Mouse (Mus musculus) hindbrain, embryonic 15.5 days (tissue): ENCODE data around the gene 1700061G19Rik. TPM values are rescaled to one million over a fixed set of nuclear protein-coding genes. Genes with fewer than 3 reads are reported as not detected.
A peak's percentile ranks its signal among the peaks of the same experiment; 100 is the strongest.
"Not testable (repeated sequence)": the region's sequence is repeated elsewhere in the genome, so short reads cannot be mapped to it uniquely, and the experiment has no call there.

Experiments used
- ATAC-seq: fragments of 200-750 bp; cut with Nextera tagmentation; 2 replicates; pipeline ENCODE4 v1.8.0; 2017; ENCODE audit warnings: low read depth, moderate number of reproducible peaks, moderate TSS enrichment; ENCODE audit not compliant: low FRiP score
- H3K27ac ChIP-seq: fragments of 300-500 bp; sonication (generic); replicated peaks from 2 replicates; pipeline ENCODE4 v1.5.1; 2015; ENCODE audit warnings: mild to moderate bottlenecking, inconsistent platforms
- H3K27me3 ChIP-seq: fragments of 300-500 bp; sonication (generic); 2 replicates; pipeline ENCODE4 v1.6.1; 2015; ENCODE audit warnings: control low read depth, inconsistent platforms
- H3K36me3 ChIP-seq: fragments of 300-500 bp; sonication (generic); 2 replicates; pipeline ENCODE4 v1.6.1; 2015; ENCODE audit warnings: control low read depth, inconsistent platforms
- H3K4me1 ChIP-seq: fragments of 300-500 bp; sonication (generic); replicated peaks from 2 replicates; pipeline ENCODE4 v1.6.1; 2015; ENCODE audit warnings: control low read depth, inconsistent platforms
- H3K4me2 ChIP-seq: fragments of 300-500 bp; sonication (generic); 2 replicates; pipeline ENCODE4 v1.6.1; 2015; ENCODE audit warnings: moderate library complexity, mild to moderate bottlenecking, inconsistent platforms
- H3K4me3 ChIP-seq: fragments of 300-500 bp; sonication (generic); 2 replicates; pipeline ENCODE4 v1.5.1; 2015; ENCODE audit warnings: mild to moderate bottlenecking, inconsistent platforms
- H3K9ac ChIP-seq: fragments of 300-500 bp; sonication (generic); 2 replicates; pipeline ENCODE4 v1.6.1; 2015; ENCODE audit warnings: inconsistent platforms
- H3K9me3 ChIP-seq: fragments of 300-500 bp; sonication (generic); 2 replicates; pipeline ENCODE4 v1.6.1; 2016; ENCODE audit warnings: control low read depth, inconsistent platforms
- WGBS: fragments of 180-500 bp; shearing (Covaris S2); methylation state at CpG from one replicate; pipeline ENCODE4 v1.1.7; 2015; 5-methylcytosine and 5-hydroxymethylcytosine counted together
- polyA plus RNA-seq: library from polyadenylated mRNA; unstranded; fragments of >200 nt; fragmentation: Nextera tagmentation; extraction: Ambion mirVana; gene quantifications from 2 replicates; pipeline ENCODE4 v1.2.1, GENCODE M21; 2015

Gene 1700061G19Rik
- polyA plus RNA-seq, 1 experiment from 2014 or later: 0.61 TPM

GRCm38 (mm10) chr17:56902698-56903097, 27.4 kb downstream of the 1700061G19Rik start:
- Histone ChIP-seq H3K27me3 (no peaks in the 10 kb centered on the region), H3K36me3 (peaks cover 36% of the 10 kb centered on the region), H3K9me3 (no peaks in the 10 kb centered on the region), H3K4me3 (no peak overlapping the region), H3K9ac (no peak overlapping the region), H3K27ac (no peak overlapping the region), H3K4me1 (0 out of 2 replicates have a peak, but pooled peaks cover 1% of the 10 kb centered on the region), H3K4me2 (no peak overlapping the region)
- no peak for ATAC-seq
- WGBS: 70% methylated on average over 5 of the region's 5 CpGs

- Histone ChIP-seq H3K9ac (no peak overlapping the region), H3K27me3 (no peaks in the 10 kb centered on the region), H3K4me1 (0 out of 2 replicates have a peak, but pooled peaks cover 6% of the 10 kb centered on the region), H3K4me3 (no peak overlapping the region), H3K36me3 (peaks cover 29% of the 10 kb centered on the region), H3K27ac (no peak overlapping the region), H3K9me3 (no peaks in the 10 kb centered on the region), H3K4me2 (no peak overlapping the region)
- 92% methylated on average over 3 of the region's 3 CpGs for WGBS
- ATAC-seq: no peak
Observed at GRCm38 (mm10) chr17:56906166-56906565, 30.9 kb downstream of the 1700061G19Rik start.

GRCm38 (mm10) chr17:56907096-56907495, 31.8 kb downstream of the 1700061G19Rik start:
- Histone ChIP-seq H3K9me3 (no peaks in the 10 kb centered on the region), H3K4me3 (no peak overlapping the region), H3K27me3 (no peaks in the 10 kb centered on the region), H3K9ac (no peak overlapping the region), H3K4me1 (0 out of 2 replicates have a peak, but pooled peaks cover 6% of the 10 kb centered on the region), H3K27ac (no peak overlapping the region), H3K4me2 (no peak overlapping the region), H3K36me3 (peaks cover 30% of the 10 kb centered on the region)
- 91% methylated on average over 5 of the region's 5 CpGs for WGBS
- ATAC-seq: no peak

GRCm38 (mm10) chr17:56907887-56908286, 32.6 kb downstream of the 1700061G19Rik start:
- peaks cover 34% of the 10 kb centered on the region for H3K36me3 ChIP-seq
- 0 out of 2 replicates have a peak overlapping the region, but pooled peaks have one; percentile 8 for H3K27ac ChIP-seq

GRCm38 (mm10) chr17:56909764-56910163, 34.5 kb downstream of the 1700061G19Rik start:
- H3K4me2 ChIP-seq, ATAC-seq, H3K27ac ChIP-seq, H3K4me3 ChIP-seq, H3K9ac ChIP-seq, H3K9me3 ChIP-seq, H3K27me3 ChIP-seq, H3K4me1 ChIP-seq: not testable (repeated sequence)
- WGBS: 89% methylated on average over 2 of the region's 2 CpGs
- H3K36me3 ChIP-seq: peaks cover 42% of the 10 kb centered on the region

More at GRCm38 (mm10) chr17:56907887-56908286, 32.6 kb downstream of the 1700061G19Rik start:
- H3K4me3 ChIP-seq: no peak overlapping the region
- H3K4me2 ChIP-seq: no peak overlapping the region
- 82% methylated on average over 9 of the region's 9 CpGs for WGBS
- H3K27me3 ChIP-seq: no peaks in the 10 kb centered on the region
- 0 out of 2 replicates have a peak, but pooled peaks cover 6% of the 10 kb centered on the region for H3K4me1 ChIP-seq
- no peak overlapping the region for H3K9ac ChIP-seq
- H3K9me3 ChIP-seq: no peaks in the 10 kb centered on the region
- no peak for ATAC-seq

- H3K4me2 ChIP-seq: no peak overlapping the region
- H3K27ac ChIP-seq: no peak overlapping the region
- 94% methylated on average over 3 of the region's 3 CpGs for WGBS
- H3K4me1 ChIP-seq: 0 out of 2 replicates have a peak, but pooled peaks cover 2% of the 10 kb centered on the region
- no peak overlapping the region for H3K9ac ChIP-seq
- peaks cover 43% of the 10 kb centered on the region for H3K36me3 ChIP-seq
- no peak overlapping the region for H3K4me3 ChIP-seq
- no peaks in the 10 kb centered on the region for H3K9me3 ChIP-seq
- H3K27me3 ChIP-seq: no peaks in the 10 kb centered on the region
- ATAC-seq: no peak
Observed at GRCm38 (mm10) chr17:56913023-56913422, 37.7 kb downstream of the 1700061G19Rik start.

GRCm38 (mm10) chr17:56913444-56913843, 38.2 kb downstream of the 1700061G19Rik start:
- Histone ChIP-seq H3K4me3 (no peak overlapping the region), H3K4me1 (no peaks in the 10 kb centered on the region), H3K27ac (no peak overlapping the region), H3K9me3 (no peaks in the 10 kb centered on the region), H3K9ac (no peak overlapping the region), H3K36me3 (peaks cover 43% of the 10 kb centered on the region), H3K27me3 (no peaks in the 10 kb centered on the region), H3K4me2 (no peak overlapping the region)
- no peak for ATAC-seq

GRCm38 (mm10) chr17:56917166-56917565, 41.9 kb downstream of the 1700061G19Rik start:
- no peaks in the 10 kb centered on the region for H3K27me3 ChIP-seq
- no peak overlapping the region for H3K4me3 ChIP-seq
- ATAC-seq: no peak
- H3K27ac ChIP-seq: no peak overlapping the region
- no peak overlapping the region for H3K9ac ChIP-seq
- no peaks in the 10 kb centered on the region for H3K9me3 ChIP-seq
- no peaks in the 10 kb centered on the region for H3K4me1 ChIP-seq
- H3K4me2 ChIP-seq: no peak overlapping the region
- peaks cover 47% of the 10 kb centered on the region for H3K36me3 ChIP-seq
- WGBS: 96% methylated on average over 2 of the region's 2 CpGs

- no peak for ATAC-seq
- H3K9ac ChIP-seq: no peak overlapping the region
- 87% methylated on average over 3 of the region's 3 CpGs for WGBS
- no peak overlapping the region for H3K27ac ChIP-seq
- no peaks in the 10 kb centered on the region for H3K4me1 ChIP-seq
- H3K27me3 ChIP-seq: no peaks in the 10 kb centered on the region
- peaks cover 49% of the 10 kb centered on the region for H3K36me3 ChIP-seq
- no peaks in the 10 kb centered on the region for H3K9me3 ChIP-seq
- H3K4me2 ChIP-seq: no peak overlapping the region
- no peak overlapping the region for H3K4me3 ChIP-seq
Observed at GRCm38 (mm10) chr17:56919725-56920124, 44.4 kb downstream of the 1700061G19Rik start.

- Histone ChIP-seq H3K27ac (no peak overlapping the region), H3K4me2 (no peak overlapping the region), H3K4me3 (no peak overlapping the region), H3K36me3 (peaks cover 30% of the 10 kb centered on the region), H3K4me1 (peaks cover under 1% of the 10 kb centered on the region; the same call in 1 of the 2 replicates), H3K27me3 (no peaks in the 10 kb centered on the region), H3K9me3 (no peaks in the 10 kb centered on the region), H3K9ac (no peak overlapping the region)
- ATAC-seq: no peak
- WGBS: 91% methylated on average over 2 of the region's 2 CpGs
Observed at GRCm38 (mm10) chr17:56925998-56926397, 50.7 kb downstream of the 1700061G19Rik start.

- Histone ChIP-seq H3K9me3 (no peaks in the 10 kb centered on the region), H3K4me3 (no peak overlapping the region), H3K36me3 (peaks cover 17% of the 10 kb centered on the region), H3K4me1 (peaks cover 30% of the 10 kb centered on the region), H3K4me2 (no peak overlapping the region), H3K9ac (no peak overlapping the region), H3K27ac (no peak overlapping the region), H3K27me3 (no peaks in the 10 kb centered on the region)
- no peak for ATAC-seq
Observed at GRCm38 (mm10) chr17:56929101-56929500, 53.8 kb downstream of the 1700061G19Rik start.

- Histone ChIP-seq H3K9me3 (no peaks in the 10 kb centered on the region), H3K9ac (no peak overlapping the region), H3K36me3 (peaks cover 13% of the 10 kb centered on the region), H3K27me3 (no peaks in the 10 kb centered on the region), H3K4me3 (no peak overlapping the region), H3K4me2 (no peak overlapping the region), H3K27ac (no peak overlapping the region), H3K4me1 (peaks cover 34% of the 10 kb centered on the region)
- ATAC-seq: no peak
- 76% methylated on average over 1 of the region's 1 CpGs for WGBS
Observed at GRCm38 (mm10) chr17:56929530-56929929, 54.3 kb downstream of the 1700061G19Rik start.

- ATAC-seq: no peak
- Histone ChIP-seq H3K4me1 (peaks cover 36% of the 10 kb centered on the region), H3K36me3 (peaks cover 8% of the 10 kb centered on the region), H3K4me3 (no peak overlapping the region), H3K9me3 (no peaks in the 10 kb centered on the region), H3K27ac (no peak overlapping the region), H3K27me3 (no peaks in the 10 kb centered on the region), H3K9ac (no peak overlapping the region), H3K4me2 (no peak overlapping the region)
- 89% methylated on average over 8 of the region's 8 CpGs for WGBS
Observed at GRCm38 (mm10) chr17:56930026-56930425, 54.7 kb downstream of the 1700061G19Rik start.
